Mouse (Mus musculus) limb, embryonic 10.5 days (tissue): Measurements from ENCODE around the gene Gnat3. TPM values are rescaled to one million over a fixed set of nuclear protein-coding genes. Genes with fewer than 3 reads are reported as not detected.

Experiments used
- DNase-seq: peaks from one replicate; pipeline ENCODE4 v3.0.0-alpha.2; 2017; ENCODE audit warnings: low spot score
- H3K27ac ChIP-seq: fragments of 300-500 bp; sonication (generic); 2 replicates; pipeline ENCODE4 v1.5.1; 2016; ENCODE audit warnings: mild to moderate bottlenecking
- H3K27me3 ChIP-seq: fragments of 300-500 bp; sonication (generic); 2 replicates; pipeline ENCODE4 v1.6.1; 2016; ENCODE audit warnings: low read depth, mild to moderate bottlenecking; ENCODE audit not compliant: poor library complexity, severe bottlenecking
- H3K36me3 ChIP-seq: fragments of 300-500 bp; sonication (generic); 2 replicates; pipeline ENCODE4 v1.6.1; 2016; ENCODE audit warnings: mild to moderate bottlenecking, moderate library complexity
- H3K4me1 ChIP-seq: fragments of 300-500 bp; sonication (generic); 2 replicates; pipeline ENCODE4 v1.6.1; 2016
- H3K4me3 ChIP-seq: fragments of 300-500 bp; sonication (generic); 2 replicates; pipeline ENCODE4 v1.5.1; 2016; ENCODE audit warnings: mild to moderate bottlenecking, moderate library complexity
- H3K9me3 ChIP-seq: fragments of 300-500 bp; sonication (generic); replicated peaks from 2 replicates; pipeline ENCODE4 v1.6.1; 2016; ENCODE audit warnings: mild to moderate bottlenecking
- WGBS: fragments of 180-500 bp; shearing (Covaris S2); methylation state at CpG from one replicate; pipeline ENCODE4 v1.1.7; 2016; 5-methylcytosine and 5-hydroxymethylcytosine counted together
- polyA plus RNA-seq: library from polyadenylated mRNA; unstranded; fragments of >200 nt; fragmentation: Nextera tagmentation; extraction: Ambion mirVana; gene quantifications from 2 replicates; pipeline ENCODE4 v1.2.1, GENCODE M21; 2016

The Gnat3 gene
- polyA plus RNA-seq, 1 experiment from 2014 or later: not detected

GRCm38 (mm10) chr5:18014209-18014829 lies 52.0 kb downstream of the Gnat3 start:
- Histone ChIP-seq H3K9me3 (no peaks in the 10 kb centered on the region), H3K27me3 (no peaks in the 10 kb centered on the region), H3K4me1 (no peaks in the 10 kb centered on the region), H3K36me3 (no peaks in the 10 kb centered on the region), H3K4me3 (no peak overlapping the region), H3K27ac (no peak overlapping the region)
- no peak for DNase-seq
- 93% methylated on average over 4 of the region's 4 CpGs for WGBS

- no peak for DNase-seq
Measured at GRCm38 (mm10) chr5:18023347-18023746, 61.0 kb downstream of the Gnat3 start.

GRCm38 (mm10) chr5:18027531-18027930 lies 65.2 kb downstream of the Gnat3 start:
- no peaks in the 10 kb centered on the region for H3K27me3 ChIP-seq
- no peak overlapping the region for H3K27ac ChIP-seq
- no peaks in the 10 kb centered on the region for H3K9me3 ChIP-seq
- WGBS: 94% methylated on average over 3 of the region's 3 CpGs
- H3K4me3 ChIP-seq: no peak overlapping the region
- no peaks in the 10 kb centered on the region for H3K36me3 ChIP-seq
- DNase-seq: no peak
- no peaks in the 10 kb centered on the region for H3K4me1 ChIP-seq

More at GRCm38 (mm10) chr5:18023347-18023746, 61.0 kb downstream of the Gnat3 start:
- no peaks in the 10 kb centered on the region for H3K36me3 ChIP-seq
- H3K27me3 ChIP-seq: no peaks in the 10 kb centered on the region
- no peak overlapping the region for H3K27ac ChIP-seq
- H3K9me3 ChIP-seq: no peaks in the 10 kb centered on the region
- H3K4me3 ChIP-seq: no peak overlapping the region
- H3K4me1 ChIP-seq: no peaks in the 10 kb centered on the region

GRCm38 (mm10) chr5:18035848-18036638 lies 73.7 kb downstream of the Gnat3 start:
- H3K27me3 ChIP-seq: no peaks in the 10 kb centered on the region
- H3K27ac ChIP-seq: no peak overlapping the region
- no peaks in the 10 kb centered on the region for H3K4me1 ChIP-seq
- H3K36me3 ChIP-seq: no peaks in the 10 kb centered on the region
- H3K9me3 ChIP-seq: no peaks in the 10 kb centered on the region
- WGBS: 84% methylated on average over 14 of the region's 14 CpGs
- H3K4me3 ChIP-seq: no peak overlapping the region
- no peak for DNase-seq

- Histone ChIP-seq H3K9me3 (no peaks in the 10 kb centered on the region), H3K36me3 (no peaks in the 10 kb centered on the region), H3K27ac (no peak overlapping the region), H3K4me3 (no peak overlapping the region), H3K4me1 (no peaks in the 10 kb centered on the region), H3K27me3 (no peaks in the 10 kb centered on the region)
- DNase-seq: peak; percentile 86
- 4% methylated on average over 2 of the region's 2 CpGs for WGBS
Measured at GRCm38 (mm10) chr5:18043022-18043421, 80.7 kb downstream of the Gnat3 start.

GRCm38 (mm10) chr5:18048841-18049240 lies 86.5 kb downstream of the Gnat3 start:
- Histone ChIP-seq H3K27me3 (no peaks in the 10 kb centered on the region), H3K4me3 (no peak overlapping the region), H3K4me1 (no peaks in the 10 kb centered on the region), H3K9me3 (no peaks in the 10 kb centered on the region), H3K36me3 (no peaks in the 10 kb centered on the region), H3K27ac (no peak overlapping the region)
- 86% methylated on average over 1 of the region's 1 CpGs for WGBS
- DNase-seq: no peak

GRCm38 (mm10) chr5:18055323-18055722 lies 93.0 kb downstream of the Gnat3 start:
- no peaks in the 10 kb centered on the region for H3K4me1 ChIP-seq
- no peak overlapping the region for H3K4me3 ChIP-seq
- WGBS: 83% methylated on average over 2 of the region's 2 CpGs
- H3K36me3 ChIP-seq: no peaks in the 10 kb centered on the region
- DNase-seq: no peak
- H3K9me3 ChIP-seq: no peaks in the 10 kb centered on the region
- no peaks in the 10 kb centered on the region for H3K27me3 ChIP-seq
- H3K27ac ChIP-seq: no peak overlapping the region

Other genes with a start within 250 kb of the Gnat3 start
- gene Cd36, start 73.7 kb upstream of the Gnat3 start, polyA plus RNA-seq: 0.48 and 0.83 TPM in 2 replicates